Mouse (Mus musculus) lung, adult 2 months (tissue): ENCODE measurements at regions not wholly inside any gene's neighbourhood (a gene's known extent, or its start where the extent isn't known, plus 50 kb on each side); places are given as distances from the start of the nearest gene placed in this dataset.
"Not testable (repeated sequence)": the region's sequence is repeated elsewhere in the genome, so short reads cannot be mapped to it uniquely, and the experiment has no call there.

ENCODE experiments used
- DNase-seq: peaks from one replicate; pipeline ENCODE4 v3.0.0; 2022
- H3K4me1 ChIP-seq: fragments of 200-500 bp; 2 replicates; pipeline ENCODE4 v1.6.1; 2011; ENCODE audit warnings: low read length; ENCODE audit not compliant: control insufficient read depth, insufficient read depth
- H3K4me3 ChIP-seq: fragments of 200-500 bp; replicated peaks from 2 replicates; pipeline ENCODE3; 2011; ENCODE audit warnings: low read depth, mild to moderate bottlenecking, control low read depth, low read length; ENCODE audit errors: extremely low read depth
- CTCF ChIP-seq: fragments of 200-500 bp; IDR thresholded peaks from 2 replicates; pipeline ENCODE4 v1.5.1; 2011; ENCODE audit warnings: mild to moderate bottlenecking, low read length, control low read depth; ENCODE audit not compliant: insufficient read depth
- POLR2A ChIP-seq: fragments of 200-500 bp; IDR thresholded peaks from 2 replicates; pipeline ENCODE4 v1.6.1; 2011; ENCODE audit warnings: low read depth, mild to moderate bottlenecking, control low read depth, low read length, borderline replicate concordance; ENCODE audit errors: extremely low read depth
- WGBS: fragments of 180-500 bp; shearing (Covaris S2); methylation state at CpG from one replicate; pipeline ENCODE4 v1.1.7; 2018; 5-methylcytosine and 5-hydroxymethylcytosine counted together

- 59% methylated on average over 9 of the region's 9 CpGs for WGBS
- H3K4me3 ChIP-seq: no peak overlapping the region
- no peak for DNase-seq
- H3K4me1 ChIP-seq: no peaks in the 10 kb centered on the region; the same call in none of the 2 replicates
- TF ChIP-seq CTCF (no peak), POLR2A (no peak)
Measured at GRCm38 (mm10) chr7:64021241-64022108, 82.8 kb upstream of the Klf13 start.

- no peak for TF ChIP-seq POLR2A
- TF ChIP-seq CTCF: no peak
- Histone ChIP-seq H3K4me1 (no peaks in the 10 kb centered on the region; the same call in 1 of the 2 replicates), H3K4me3 (no peak overlapping the region)
- DNase-seq: no peak
- WGBS: 81% methylated on average over 3 of the region's 3 CpGs
Measured at GRCm38 (mm10) chr7:64018107-64018506, 79.4 kb upstream of the Klf13 start.

- DNase-seq: no peak
- H3K4me3 ChIP-seq: no peak overlapping the region
- TF ChIP-seq POLR2A: no peak
- no peak for TF ChIP-seq CTCF
- 63% methylated on average over 3 of the region's 3 CpGs for WGBS
- H3K4me1 ChIP-seq: no peaks in the 10 kb centered on the region; the same call in 1 of the 2 replicates
Measured at GRCm38 (mm10) chr7:64016874-64017273, 78.2 kb upstream of the Klf13 start.

- WGBS: 95% methylated on average over 2 of the region's 2 CpGs
- not testable (repeated sequence) for H3K4me3 ChIP-seq, DNase-seq, H3K4me1 ChIP-seq
Measured at GRCm38 (mm10) chr7:64015136-64015535, 76.4 kb upstream of the Klf13 start.

- Histone ChIP-seq H3K4me3 (no peak overlapping the region), H3K4me1 (peaks cover 3% of the 10 kb centered on the region)
- TF ChIP-seq CTCF: no peak
- no peak for TF ChIP-seq POLR2A
- no peak for DNase-seq
- 86% methylated on average over 7 of the region's 7 CpGs for WGBS
Measured at GRCm38 (mm10) chr7:64014227-64014626, 75.5 kb upstream of the Klf13 start.

- H3K4me1 ChIP-seq: peaks cover 3% of the 10 kb centered on the region
- WGBS: 62% methylated on average over 5 of the region's 5 CpGs
- H3K4me3 ChIP-seq: no peak overlapping the region
- TF ChIP-seq CTCF (no peak), POLR2A (no peak)
- DNase-seq: no peak
Measured at GRCm38 (mm10) chr7:64013023-64013547, 74.4 kb upstream of the Klf13 start.

GRCm38 (mm10) chr7:64012268-64012601 is 73.5 kb upstream of the Klf13 start:
- H3K4me1 ChIP-seq: peaks cover 3% of the 10 kb centered on the region
- no peak overlapping the region for H3K4me3 ChIP-seq
- WGBS: 66% methylated on average over 8 of the region's 8 CpGs
- DNase-seq: no peak
- TF ChIP-seq CTCF (no peak), POLR2A (no peak)

GRCm38 (mm10) chr7:64011563-64012267 is 73.0 kb upstream of the Klf13 start:
- 18% methylated on average over 13 of the region's 13 CpGs for WGBS

GRCm38 (mm10) chr7:64010640-64011039 is 71.9 kb upstream of the Klf13 start:
- peaks cover 3% of the 10 kb centered on the region for H3K4me1 ChIP-seq
- H3K4me3 ChIP-seq: no peak overlapping the region
- 61% methylated on average over 3 of the region's 3 CpGs for WGBS
- DNase-seq: no peak
- TF ChIP-seq CTCF (no peak), POLR2A (no peak)

More at GRCm38 (mm10) chr7:64011563-64012267, 73.0 kb upstream of the Klf13 start:
- TF ChIP-seq CTCF (no peak), POLR2A (no peak)
- Histone ChIP-seq H3K4me3 (no peak overlapping the region), H3K4me1 (peaks cover 3% of the 10 kb centered on the region)
- DNase-seq: peak; percentile 51

GRCm38 (mm10) chr7:64007766-64008165 is 69.1 kb upstream of the Klf13 start:
- Histone ChIP-seq H3K4me1 (peaks cover 3% of the 10 kb centered on the region), H3K4me3 (no peak overlapping the region)
- WGBS: 63% methylated on average over 3 of the region's 3 CpGs
- no peak for DNase-seq
- TF ChIP-seq POLR2A (no peak), CTCF (no peak)
